ENCODE assay signal across 8 mouse cellular contexts in the genomic region with DNA sequence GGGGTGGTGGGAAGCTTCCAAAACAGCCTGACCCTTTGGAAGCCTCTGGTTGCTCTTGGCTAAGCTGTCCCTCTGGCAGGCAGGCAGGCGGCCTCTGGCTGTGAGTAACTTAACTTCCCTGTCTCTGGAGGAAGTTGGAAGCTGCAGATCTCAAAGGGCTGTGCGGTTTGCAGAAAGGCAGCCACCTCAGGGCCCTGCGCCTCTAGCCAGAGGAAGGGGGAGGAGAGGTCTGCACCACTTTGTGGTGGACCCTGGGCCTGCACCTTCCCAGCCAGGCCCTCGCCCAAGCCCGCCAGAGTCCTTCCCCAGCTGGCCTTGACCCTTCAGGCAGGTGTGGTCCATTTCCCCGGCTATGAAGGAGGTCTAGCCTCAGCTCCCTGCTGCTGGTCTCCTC. TPM values are rescaled to one million over a fixed set of nuclear protein-coding genes. Genes with fewer than 3 reads are reported as not detected.
DNase-seq lines count a peak whose midpoint lies in the region; ATAC-seq lines count a peak whose summit lies in the region.

No protein-coding gene starts in this region.

- H3K36me3 ChIP-seq in heart, embryonic 11.5 days (ENCODE audit: control insufficient read depth, insufficient read depth, low read length), result no peaks in the 10 kb centered on the region
- H3K36me3 ChIP-seq in limb, embryonic 15.5 days, result no peaks in the 10 kb centered on the region

- peak overlapping the region; percentile 99 for H3K4me2 ChIP-seq in heart, embryonic 11.5 days
- peak overlapping the region; percentile 93 for H3K4me2 ChIP-seq in limb, embryonic 15.5 days

- ATAC-seq in heart, embryonic 11.5 days (replicated peaks; ENCODE audit: insufficient number of reproducible peaks, low FRiP score, low TSS enrichment), result no peak
- ATAC-seq in limb, embryonic 15.5 days (ENCODE audit: insufficient number of reproducible peaks, low FRiP score, low TSS enrichment, low read depth), result no peak
- peak; percentile 44 for ATAC-seq in monocyte, adult 5-6 weeks (replicated peaks; ENCODE audit: insufficient number of reproducible peaks, low FRiP score, low TSS enrichment, poor library complexity, severe bottlenecking)

- H3K4me3 ChIP-seq in heart, embryonic 11.5 days (ENCODE audit: low read depth, low read length), result peak overlapping the region; percentile 77
- peak overlapping the region; percentile 60; the same call in 1 of the 2 replicates for H3K4me3 ChIP-seq in limb, embryonic 15.5 days

- H3K27me3 ChIP-seq in heart, embryonic 11.5 days (ENCODE audit: control insufficient read depth, insufficient read depth, low read length), result no peaks in the 10 kb centered on the region
- H3K27me3 ChIP-seq in limb, embryonic 15.5 days, result peaks cover 5% of the 10 kb centered on the region; the same call in 1 of the 2 replicates

- H3K27ac ChIP-seq in heart, embryonic 11.5 days (ENCODE audit: low read depth, low read length), result peak overlapping the region; percentile 95
- peak overlapping the region; percentile 77 for H3K27ac ChIP-seq in limb, embryonic 15.5 days

- 36% methylated on average over 6 of the region's 6 CpGs for WGBS in heart, embryonic 11.5 days (ENCODE audit: insufficient replicate concordance)
- WGBS in limb, embryonic 15.5 days, result 37% methylated on average over 6 of the region's 6 CpGs

- peak; percentile 66 for DNase-seq in adrenal gland, postnatal 10 days
- DNase-seq in adrenal gland, postnatal 4 days (ENCODE audit: low spot score in 2 of 2), result no peak
- peak; percentile 42 for DNase-seq in Muller cell, postnatal 12 days (ENCODE audit: inconsistent ontology term)
- no peak for DNase-seq in layer of hippocampus, adult 18-20 months (ENCODE audit: low spot score in 2 of 2)
- no peak for DNase-seq in ovary, adult 18-20 months (ENCODE audit: low spot score)

- peaks cover 75% of the 10 kb centered on the region for H3K4me1 ChIP-seq in heart, embryonic 11.5 days (ENCODE audit: control insufficient read depth, insufficient read depth, low read length)
- H3K4me1 ChIP-seq in limb, embryonic 15.5 days, result peaks cover 82% of the 10 kb centered on the region

- H3K9ac ChIP-seq in heart, embryonic 11.5 days (ENCODE audit: low read depth, low read length), result peak overlapping the region; percentile 46; the same call in 1 of the 2 replicates
- H3K9ac ChIP-seq in limb, embryonic 15.5 days, result no peak overlapping the region

- no peaks in the 10 kb centered on the region for H3K9me3 ChIP-seq in heart, embryonic 11.5 days (replicated peaks; ENCODE audit: control insufficient read depth, low read length)
- no peaks in the 10 kb centered on the region for H3K9me3 ChIP-seq in limb, embryonic 15.5 days

RNA-seq across cellular contexts. Expression of a gene that starts 49.7 kb away (rescaled TPM):
- 10 to 100 TPM; 18.6 to 19.0 TPM for total RNA-seq in adrenal gland, postnatal 10 days (2021)
- 10 to 100 TPM; 36.6 to 39.3 TPM for total RNA-seq in adrenal gland, postnatal 4 days (2021)
- polyA plus RNA-seq in heart, embryonic 11.5 days (2014; fragmentation: Nextera tagmentation; extraction: Ambion mirVana), result 81.8 and 82.7 TPM in 2 replicates
- 81.4 and 85.2 TPM in 2 replicates for polyA plus RNA-seq in limb, embryonic 15.5 days (2015; fragmentation: Nextera tagmentation; extraction: Ambion mirVana)
- 1.1 to 3.2 TPM (median 1.3 TPM) in 3 replicates for total RNA-seq in monocyte, adult 5-6 weeks (2017)
- 1 to 10 TPM; 3.5 to 4.2 TPM for total RNA-seq in layer of hippocampus, adult 18-20 months (2021)

Comparison
In these comparisons a context has a peak if more than half of its experiments do, and no peak if none do; other contexts are left out.
1. DNase-seq: peak in adrenal gland, postnatal 10 days (single experiment) and Muller cell, postnatal 12 days (single experiment); none in adrenal gland, postnatal 4 days (0 of 2), layer of hippocampus, adult 18-20 months (0 of 2) and ovary, adult 18-20 months (single experiment).